Mouse (Mus musculus) heart, adult 10 weeks (tissue): ENCODE results near the gene Wwc1. TPM values are rescaled to one million over a fixed set of nuclear protein-coding genes. Genes with fewer than 3 reads are reported as not detected.

Source experiments
- polyA plus RNA-seq: library from polyadenylated mRNA; stranded (reverse); fragments of 350-450 nt; fragmentation: Illumina TruSeq; extraction: RNeasy Lipid Tissue Mini Kit (QIAGEN cat#74804); gene quantifications from one replicate; pipeline ENCODE4 v1.2.3, GENCODE M21; 2014; ENCODE audit warnings: low read depth, low replicate concordance

The Wwc1 gene
- 1.0 TPM for polyA plus RNA-seq

DNA sequence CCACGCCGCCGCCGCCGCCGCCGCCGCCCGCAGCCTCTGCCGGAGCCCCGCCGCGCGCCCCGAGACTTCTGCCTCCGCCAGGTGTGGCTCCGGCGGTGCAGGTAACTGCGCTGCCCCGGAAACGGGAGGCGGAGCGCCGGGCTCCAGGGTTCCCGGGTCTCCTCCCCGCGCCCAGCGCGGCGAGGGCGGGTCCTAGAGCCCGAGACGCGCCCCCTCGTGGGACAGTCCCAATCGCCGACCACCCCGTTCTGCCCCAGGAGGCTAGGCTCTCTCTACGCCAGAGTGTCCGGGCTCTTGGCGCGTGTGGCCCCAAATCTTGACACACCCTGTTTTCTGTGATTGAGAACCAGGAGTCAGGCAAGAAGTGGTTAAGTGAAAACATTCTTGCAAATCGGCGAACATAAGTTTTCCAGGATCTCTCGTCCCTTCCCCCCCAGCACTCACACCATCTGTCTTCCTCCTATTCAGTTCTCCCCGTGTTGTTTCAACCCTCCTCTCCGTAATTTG lies at the start of gene Wwc1:
Gene Wwc1, minus strand, starts transcription at position 117 of the 507 bp plus-strand sequence.

GRCm38 (mm10) chr11:35834022-35834760 lies 146.1 kb downstream of the Wwc1 start, which contains the start of gene Rars:
TSS of gene Rars (minus strand) at chr11:35834506.

DNA sequence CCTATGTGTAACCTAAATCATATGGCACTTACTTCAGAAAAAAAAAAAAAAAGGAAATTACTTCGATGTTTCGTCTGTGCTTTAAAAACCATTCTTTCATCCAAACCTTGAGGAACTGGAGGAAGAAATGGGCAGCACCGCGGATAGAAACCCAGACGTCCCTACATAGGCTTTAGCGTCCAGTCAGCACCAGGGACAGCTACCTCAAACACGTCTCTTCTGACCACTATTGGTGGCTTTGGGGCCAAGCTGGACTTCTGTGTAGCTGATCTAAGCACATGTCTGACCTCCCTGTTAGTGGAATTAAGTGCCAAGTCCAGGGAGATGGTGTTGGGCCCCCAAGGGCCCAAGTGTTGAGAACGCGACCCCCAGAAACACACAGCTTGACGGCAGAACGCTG lies 181.5 kb downstream of the Wwc1 start, which contains the start of gene Fbll1:
Gene Fbll1, minus strand, starts transcription at position 11 of the 400 bp plus-strand sequence.

Other genes starting within 250 kb of the Wwc1 start
- gene Pank3, start 211.0 kb downstream of the Wwc1 start, polyA plus RNA-seq = 12.1 TPM
- gene Fbll1, start 181.6 kb downstream of the Wwc1 start, polyA plus RNA-seq = not detected
- 44.6 TPM for gene Rars, start 146.0 kb downstream of the Wwc1 start, polyA plus RNA-seq